Mouse (Mus musculus) thymus, postnatal 10 days (tissue): ENCODE results near the gene Gigyf1.

ENCODE experiments used
- DNase-seq, 2 experiments: peaks; one replicate each; pipeline ENCODE4 v3.0.0; 2021; ENCODE audit warnings: low spot score in 2 of 2

Gene Gigyf1

GRCm38 (mm10) chr5:137533117-137533827, 14.9 kb downstream of the Gigyf1 start, which contains the start of the genes Epo and Gnb2:
Gene Epo (minus strand): TSS chr5:137533242.
Gene Gnb2 (minus strand): TSS chr5:137533510.
- DNase-seq, result peak; percentile 97 to 99

DNA sequence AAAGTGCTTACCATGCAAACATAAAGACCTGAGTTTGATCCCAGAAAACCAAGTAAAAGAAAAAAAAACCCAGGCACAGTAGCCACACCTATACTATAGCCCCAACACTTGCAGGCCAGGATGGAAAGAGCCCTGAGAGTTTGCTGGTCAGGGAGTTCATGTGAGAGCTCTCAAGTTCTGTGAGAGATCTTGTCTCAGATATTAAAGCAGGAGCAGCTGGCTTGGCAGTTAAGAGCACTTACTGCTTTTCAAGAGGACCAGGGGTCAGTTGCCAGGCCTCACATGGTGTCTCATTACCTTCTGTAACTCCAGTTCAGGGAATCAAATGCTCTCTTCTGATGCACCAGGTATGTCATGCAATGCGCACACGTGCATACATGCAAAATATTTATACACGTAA, 16.4 kb downstream of the Gigyf1 start:
- DNase-seq, result no peak

DNA sequence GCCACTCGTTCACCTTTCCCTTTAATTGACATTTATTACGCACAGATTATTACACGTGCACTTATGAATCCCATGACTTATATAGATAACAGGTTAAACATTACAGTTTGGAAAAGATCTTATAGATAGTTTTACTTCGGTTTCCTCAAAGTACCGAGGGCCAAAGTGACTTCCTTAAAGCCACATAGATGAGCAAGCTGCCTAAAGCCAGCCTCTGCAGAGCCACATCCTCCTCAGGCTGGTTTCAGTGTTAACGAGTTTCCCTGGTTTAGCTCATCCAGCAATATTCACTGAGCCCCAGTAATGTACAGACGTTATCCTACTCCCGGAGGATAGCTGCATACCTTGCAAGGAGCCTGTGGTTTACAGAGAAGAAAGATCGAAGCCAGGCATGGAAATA, 17.0 kb downstream of the Gigyf1 start:
- no peak for DNase-seq

DNA sequence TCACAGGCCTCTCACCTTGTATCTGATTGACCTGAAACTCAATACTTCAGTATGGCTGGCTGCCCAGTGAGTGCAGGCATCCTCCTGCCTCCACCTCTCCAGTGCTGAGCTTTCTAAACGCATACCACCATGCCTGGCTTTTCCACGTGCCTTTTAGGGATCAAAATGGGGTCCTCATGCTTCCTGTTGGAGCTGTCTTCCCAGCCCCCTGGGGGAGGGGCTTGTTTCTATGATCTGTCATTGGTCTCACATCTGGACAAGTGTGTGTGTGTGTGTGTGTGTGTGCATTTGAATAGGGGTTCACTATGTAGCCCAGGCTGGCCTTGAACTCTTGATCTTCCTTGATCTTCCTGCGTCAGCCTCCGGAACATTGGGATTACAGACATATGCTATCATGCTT, 19.1 kb downstream of the Gigyf1 start:
- no peak for DNase-seq

GRCm38 (mm10) chr5:137539291-137539801, 21.0 kb downstream of the Gigyf1 start:
- no peak for DNase-seq

- no peak for DNase-seq
Measured at GRCm38 (mm10) chr5:137540991-137541390, 22.6 kb downstream of the Gigyf1 start.

- no peak for DNase-seq
Measured at GRCm38 (mm10) chr5:137541768-137542540, 23.6 kb downstream of the Gigyf1 start.

GRCm38 (mm10) chr5:137544926-137545325, 26.6 kb downstream of the Gigyf1 start:
- DNase-seq, result no peak

DNA sequence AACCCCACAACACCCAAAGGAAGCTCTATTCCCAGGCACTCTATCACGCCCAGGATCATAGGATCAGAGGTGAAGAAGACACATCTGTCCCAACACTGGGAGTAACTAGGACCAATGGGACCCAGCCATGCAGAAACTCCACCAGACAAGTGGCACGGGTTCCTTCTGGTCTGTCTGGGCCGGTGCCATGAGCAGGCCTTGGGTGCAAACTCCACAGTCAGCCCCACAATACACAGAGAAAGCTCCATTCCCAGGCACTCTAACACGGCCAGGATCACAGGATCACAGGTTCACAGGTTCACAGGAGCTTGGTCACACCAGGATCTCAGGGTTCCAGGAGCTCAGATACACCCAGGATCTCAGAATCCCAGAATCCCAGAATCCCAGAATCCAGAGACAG, 27.2 kb downstream of the Gigyf1 start:
- no peak for DNase-seq

GRCm38 (mm10) chr5:137549840-137550239, 31.5 kb downstream of the Gigyf1 start:
- DNase-seq, result no peak

- no peak for DNase-seq
Measured at GRCm38 (mm10) chr5:137551119-137551518, 32.8 kb downstream of the Gigyf1 start.

GRCm38 (mm10) chr5:137553000-137553399, 34.7 kb downstream of the Gigyf1 start:
- no peak for DNase-seq

DNA sequence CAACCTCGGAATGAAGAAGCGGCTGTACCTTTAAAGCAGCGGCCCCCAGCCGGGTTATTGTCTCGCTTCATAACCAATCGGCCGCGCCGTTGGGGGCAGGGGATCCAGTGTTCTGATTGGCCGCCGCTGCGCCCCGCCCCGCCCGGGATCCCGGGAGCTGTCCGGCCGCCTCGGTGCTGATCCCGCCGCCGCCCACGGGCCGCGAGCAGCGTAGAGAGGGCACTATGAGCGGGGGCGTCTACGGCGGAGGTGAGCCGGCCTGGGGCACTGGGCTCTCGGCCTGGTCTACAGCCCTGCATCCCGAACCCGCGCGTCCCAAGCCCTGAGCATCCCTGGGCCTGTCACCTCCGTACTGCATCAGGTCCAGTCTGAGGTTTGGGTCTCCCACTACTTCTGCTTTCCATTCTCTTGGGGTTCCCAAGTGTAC, 35.1 kb downstream of the Gigyf1 start, which contains the start of gene Actl6b:
Gene Actl6b (plus strand): TSS at position 107 of the 427 bp plus-strand sequence.
- peak; percentile 51 to 70 for DNase-seq

DNA sequence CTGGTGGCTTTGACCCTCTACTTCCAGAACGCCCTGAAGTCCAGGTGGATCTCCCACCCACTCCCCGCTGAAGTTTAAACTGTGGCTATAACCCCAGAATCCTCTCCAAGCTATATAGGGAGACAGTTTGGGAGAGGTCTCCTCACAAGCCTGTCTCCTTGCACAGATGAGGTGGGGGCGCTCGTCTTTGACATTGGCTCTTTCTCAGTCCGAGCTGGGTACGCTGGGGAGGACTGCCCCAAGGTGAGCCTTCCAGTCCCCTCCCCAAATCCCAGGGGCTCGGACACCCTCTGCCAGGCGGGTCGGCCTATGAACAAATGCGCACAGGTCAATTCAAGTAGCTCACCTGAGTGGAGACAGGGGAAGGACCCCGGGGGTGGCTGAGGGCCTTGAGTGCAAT, 35.5 kb downstream of the Gigyf1 start:
- no peak for DNase-seq

GRCm38 (mm10) chr5:137561556-137561955, 43.2 kb downstream of the Gigyf1 start:
- DNase-seq, result no peak

DNA sequence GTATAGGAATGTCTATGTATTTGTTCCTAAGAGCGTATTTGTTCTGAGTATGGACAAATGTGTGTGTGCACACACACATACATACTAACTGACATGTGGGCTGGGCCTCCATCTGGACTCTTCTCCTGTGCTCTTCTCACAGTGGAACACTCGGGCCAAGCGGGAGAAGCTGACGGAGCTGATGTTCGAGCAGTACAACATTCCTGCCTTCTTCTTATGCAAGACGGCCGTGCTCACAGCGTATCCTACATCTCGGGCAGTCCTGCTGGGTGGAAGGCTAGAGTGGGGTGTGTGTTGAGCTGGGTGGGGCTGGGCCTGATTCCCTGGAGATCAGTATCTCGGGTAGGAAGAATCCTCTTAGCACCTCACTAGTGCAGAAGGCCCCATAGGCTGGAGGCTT, 44.6 kb downstream of the Gigyf1 start:
- DNase-seq, result no peak

- no peak for DNase-seq
Measured at GRCm38 (mm10) chr5:137565744-137566143, 47.4 kb downstream of the Gigyf1 start.

- no peak for DNase-seq
Measured at GRCm38 (mm10) chr5:137566416-137566815, 48.1 kb downstream of the Gigyf1 start.

- no peak for DNase-seq
Measured at GRCm38 (mm10) chr5:137568223-137568798, 50.0 kb downstream of the Gigyf1 start.

DNA sequence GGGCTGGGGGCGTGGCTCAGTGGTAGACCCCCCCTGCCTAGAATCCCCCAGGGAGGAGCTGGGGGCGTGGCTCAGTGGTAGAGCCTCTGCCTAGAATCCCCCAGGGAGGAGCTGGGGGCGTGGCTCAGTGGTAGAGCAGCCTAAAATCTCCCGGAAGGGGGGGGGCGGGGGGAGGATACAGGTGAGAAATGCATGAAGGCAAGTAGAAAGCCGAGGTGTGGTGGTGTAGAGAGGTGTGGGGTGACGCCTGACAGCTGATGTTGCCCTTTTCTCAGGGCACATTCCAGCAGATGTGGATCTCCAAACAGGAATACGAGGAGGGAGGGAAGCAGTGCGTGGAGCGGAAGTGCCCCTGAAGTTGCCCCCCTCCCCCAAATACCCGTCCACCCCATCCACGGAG, 50.7 kb downstream of the Gigyf1 start:
- no peak for DNase-seq

DNA sequence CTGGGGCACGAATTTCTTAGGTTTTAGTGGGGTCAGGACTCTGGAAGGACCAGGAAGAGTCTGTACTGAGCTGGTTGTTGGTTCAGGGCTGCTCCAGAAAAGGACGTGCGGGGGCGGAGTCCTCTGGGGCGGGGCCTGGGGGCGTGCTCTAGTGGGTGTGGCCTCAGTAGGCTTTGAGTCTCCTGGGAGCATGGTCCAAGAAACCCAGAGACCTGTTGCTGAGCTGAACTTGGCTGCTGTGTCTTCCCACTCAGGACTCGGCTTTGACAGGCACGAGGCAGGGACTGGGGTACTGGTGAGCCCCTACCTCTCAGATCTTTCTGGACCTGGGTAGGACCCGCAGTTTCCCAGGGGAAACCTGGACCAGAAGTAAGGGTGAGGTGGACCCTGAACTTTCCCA, 51.3 kb downstream of the Gigyf1 start, which contains the start of gene Tfr2:
Gene Tfr2 (plus strand): TSS at position 176 of the 400 bp plus-strand sequence.
- peak in 1 of 2 experiments; percentile 37 for DNase-seq

DNA sequence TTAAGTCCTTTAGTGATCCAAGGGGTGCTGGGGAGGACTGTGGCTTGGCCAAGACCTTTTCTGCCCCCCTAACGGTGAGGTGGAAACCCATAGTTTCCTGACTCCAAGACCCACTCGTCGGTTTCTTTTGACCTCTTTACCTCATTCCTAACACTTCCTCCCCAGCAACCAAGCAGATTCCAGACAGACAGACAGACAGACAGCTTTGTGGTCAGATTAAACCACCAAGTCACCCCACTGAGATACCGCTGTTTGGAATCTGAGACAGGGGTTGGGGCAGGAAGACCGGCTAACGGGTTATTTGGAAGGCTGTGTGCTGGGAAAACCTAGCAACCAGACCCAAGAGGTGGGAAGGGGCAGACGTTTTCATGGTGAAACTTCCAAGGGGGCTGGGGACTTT, 51.8 kb downstream of the Gigyf1 start:
- DNase-seq, result no peak
